Mouse (Mus musculus) A20 (cell line): ENCODE results near the gene Zxdb.
"Not testable (repeated sequence)": the region's sequence is repeated elsewhere in the genome, so short reads cannot be mapped to it uniquely, and the experiment has no call there.

ENCODE experiments used
- DNase-seq: peaks from one replicate; pipeline ENCODE4 v3.0.0-alpha.2; 2011; ENCODE audit warnings: low read depth, low spot score

The Zxdb gene

DNA sequence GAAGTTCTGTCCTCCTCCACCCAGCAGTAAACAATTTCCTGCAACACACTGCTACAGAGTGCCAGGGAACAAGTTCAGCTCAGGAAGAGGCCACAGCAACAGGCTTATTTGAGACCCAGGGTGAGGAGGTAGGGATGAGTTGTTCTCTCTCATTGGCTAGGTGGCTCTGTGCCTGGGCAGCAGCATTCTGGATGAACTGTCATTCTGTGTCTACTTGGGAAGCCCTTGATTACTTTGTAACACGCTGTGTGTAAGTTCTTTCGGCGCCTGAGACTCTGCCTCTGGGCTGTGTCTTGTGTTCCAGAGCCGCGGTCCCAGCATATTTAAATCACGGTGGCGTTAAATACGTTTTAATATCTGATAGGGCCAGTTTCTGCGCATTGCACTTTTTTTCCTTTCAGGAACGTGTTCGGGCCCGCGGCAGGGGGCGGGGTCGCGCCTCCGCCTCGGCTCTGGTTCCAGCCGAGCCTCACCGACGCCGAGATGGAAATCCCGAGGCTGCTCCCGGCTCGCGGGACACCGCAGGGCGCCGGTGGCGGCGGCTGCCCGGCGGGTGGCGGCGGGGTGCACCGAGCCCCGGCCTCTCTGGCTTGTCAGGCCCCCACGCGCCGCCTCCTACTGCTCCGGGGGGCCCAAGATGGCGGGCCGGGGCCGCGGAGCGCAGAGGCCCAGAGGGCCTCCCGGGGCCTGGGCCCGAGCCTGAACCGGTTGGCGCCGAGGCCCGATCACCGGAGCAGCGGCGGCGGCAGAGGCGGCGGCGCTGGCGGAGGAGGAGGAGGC is at the start of gene Zxdb:
Gene Zxdb, plus strand, starts transcription at position 378 of the 780 bp plus-strand sequence.
- not testable (repeated sequence) for DNase-seq

- DNase-seq = peak; percentile 43
These were observed 49.4 kb upstream of the Zxdb start for GRCm38 (mm10) chrX:94674977-94675376.

DNA sequence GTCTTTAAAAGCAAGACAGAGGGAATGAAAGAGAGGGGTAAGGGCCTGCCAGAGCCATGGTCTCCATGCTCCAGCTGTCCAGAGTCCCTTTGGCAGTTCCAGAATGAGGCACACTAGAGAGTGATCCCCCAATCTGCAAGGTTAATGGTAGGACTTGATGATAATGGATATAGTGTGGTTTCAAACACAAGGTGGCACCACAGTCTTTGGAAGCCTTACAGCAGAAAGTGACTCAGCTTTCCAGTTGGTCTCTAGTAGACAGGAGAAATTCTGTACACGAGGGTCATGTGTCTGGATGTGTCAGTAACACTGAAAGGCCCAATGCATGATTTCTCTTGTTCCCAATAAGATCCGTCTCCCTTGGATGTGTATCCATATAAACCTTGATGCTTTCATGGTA is 42.8 kb upstream of the Zxdb start:
- not testable (repeated sequence) for DNase-seq

- not testable (repeated sequence) for DNase-seq
These were observed 34.8 kb upstream of the Zxdb start for GRCm38 (mm10) chrX:94689593-94689992.

- not testable (repeated sequence) for DNase-seq
These were observed 17.7 kb upstream of the Zxdb start for GRCm38 (mm10) chrX:94706676-94707075.

- DNase-seq = not testable (repeated sequence)
These were observed 14.6 kb upstream of the Zxdb start for GRCm38 (mm10) chrX:94709752-94710151.

DNA sequence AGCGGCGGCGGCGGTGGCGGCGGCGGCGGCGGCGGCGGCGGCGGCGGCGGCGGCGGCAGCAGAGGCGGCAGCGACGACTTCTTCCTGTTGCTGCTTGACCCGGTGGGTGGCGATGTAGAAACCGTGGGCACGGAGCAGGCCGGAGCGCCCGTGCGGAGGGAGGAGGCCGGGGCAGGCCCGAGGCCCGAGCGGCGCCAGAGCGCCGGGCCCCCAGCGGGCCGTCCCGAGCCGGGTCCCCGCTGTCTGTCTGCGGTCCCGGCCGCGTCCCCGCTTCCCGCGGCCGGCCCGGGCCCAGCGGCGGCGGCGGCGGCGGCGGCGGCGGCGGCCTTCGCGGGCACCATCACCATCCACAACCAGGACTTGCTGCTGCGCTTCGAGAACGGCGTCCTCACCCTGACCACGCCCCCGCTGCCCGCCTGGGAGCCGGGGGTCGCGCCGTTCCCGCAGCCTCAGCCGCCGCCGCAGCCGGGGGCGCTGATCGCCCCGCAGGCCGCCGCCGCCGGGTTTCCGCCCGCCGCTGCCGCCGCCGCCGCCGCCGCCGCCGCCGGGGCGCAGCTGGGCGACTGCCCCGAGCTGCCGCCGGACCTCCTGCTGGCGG is 702 bp downstream of the Zxdb start:
- not testable (repeated sequence) for DNase-seq

GRCm38 (mm10) chrX:94725627-94726083 is 1.3 kb downstream of the Zxdb start:
- not testable (repeated sequence) for DNase-seq

- peak; percentile 53 for DNase-seq
These were observed 7.2 kb downstream of the Zxdb start for GRCm38 (mm10) chrX:94731596-94731995.

DNA sequence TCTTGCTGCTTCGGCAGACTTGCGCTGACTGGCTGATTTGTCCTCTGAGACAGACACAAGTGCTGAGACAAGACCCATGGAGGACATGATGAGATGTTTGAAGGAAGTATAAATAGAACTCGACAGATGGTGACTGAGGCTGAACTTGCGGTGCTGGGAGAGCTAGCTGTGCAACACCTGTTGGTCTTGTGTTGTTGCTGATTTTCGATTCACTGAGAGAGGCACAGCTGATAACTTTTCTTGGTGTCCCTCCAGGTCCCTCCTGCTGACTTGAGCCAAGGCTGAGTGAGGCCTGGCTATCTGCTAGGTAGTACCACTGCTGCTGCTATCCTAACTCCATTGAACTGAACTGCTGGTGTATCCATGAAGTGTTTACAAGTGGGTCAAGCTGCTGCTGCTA is 29.4 kb downstream of the Zxdb start:
- peak; percentile 69 for DNase-seq

- no peak for DNase-seq
These were observed 35.6 kb downstream of the Zxdb start for GRCm38 (mm10) chrX:94759959-94760358.

GRCm38 (mm10) chrX:94773876-94774275 is 49.5 kb downstream of the Zxdb start:
- DNase-seq = no peak
